Mouse (Mus musculus): ENCODE data around the gene Cyren.

Cyren gene

GRCm38 (mm10) chr6:34865711-34866593 is 11.9 kb downstream of the Cyren start:
- peak; percentile 77 for DNase-seq

GRCm38 (mm10) chr6:34865213-34865612 is 12.6 kb downstream of the Cyren start:
- peak; percentile 28 for DNase-seq

- no peak for DNase-seq
Measured at GRCm38 (mm10) chr6:34863786-34864514, 13.9 kb downstream of the Cyren start.

- DNase-seq, result peak; percentile 70
Measured at GRCm38 (mm10) chr6:34862791-34863403, 15.0 kb downstream of the Cyren start, which contains the start of gene Tmem140. TSS of gene Tmem140 (plus strand) at chr6:34863146.

GRCm38 (mm10) chr6:34862381-34862780 is 15.5 kb downstream of the Cyren start:
- peak; percentile 24 for DNase-seq

GRCm38 (mm10) chr6:34861546-34862053 is 16.3 kb downstream of the Cyren start:
- no peak for DNase-seq

GRCm38 (mm10) chr6:34832352-34832751 is 45.5 kb downstream of the Cyren start:
- DNase-seq, result no peak

GRCm38 (mm10) chr6:34824406-34824805 is 53.5 kb downstream of the Cyren start:
- DNase-seq, result no peak
